Mouse (Mus musculus) spleen, adult 2 months (tissue): ENCODE results near the gene Zfp784.

Experiments
- CTCF ChIP-seq: fragments of 200-500 bp; IDR thresholded peaks from 2 replicates; pipeline ENCODE4 v1.5.1; 2011; ENCODE audit warnings: mild to moderate bottlenecking, inconsistent platforms; ENCODE audit not compliant: insufficient read depth, insufficient read length, insufficient replicate concordance; ENCODE audit errors: extremely low read depth
- POLR2A ChIP-seq: fragments of 200-500 bp; IDR thresholded peaks from 2 replicates; pipeline ENCODE4 v1.6.1; 2011; ENCODE audit warnings: low read depth, low read length, inconsistent platforms

GRCm38 (mm10) chr7:5061774-5062359, 23.6 kb upstream of the Zfp784 start, which contains the start of gene U2af2:
- TF ChIP-seq CTCF (no peak), POLR2A (peak; percentile 44)
